In genomic region chr14:102906826-102907225, GRCm38 (mm10) we compare ENCODE assay signal across 12 mouse cellular contexts.
DNase-seq lines count a peak whose midpoint lies in the region; ATAC-seq and TF ChIP-seq lines count a peak whose summit lies in the region.
"Had no signal": no experiment of that assay in that cellular context is flagged by ENCODE, and none has a peak within 500 bp of the region (broad histone marks: within the 10 kb centered on the region; RNA-seq: fewer than 3 reads in every experiment).

No protein-coding gene starts in this region.

- TF ChIP-seq EP300 in heart, postnatal 0 days (IDR thresholded peaks at IDR 0.05; ENCODE audit: low read depth): no peak
- no peak for TF ChIP-seq EP300 in MEL (IDR thresholded peaks at IDR 0.05; ENCODE audit: low read depth in 1 of 2, low read length in 2 of 2)

- no peak for ATAC-seq in heart, postnatal 0 days (ENCODE audit: insufficient read depth, low read depth)
- peak; percentile 38; the same call in 1 of the 2 replicates for ATAC-seq in liver, embryonic 15.5 days (ENCODE audit: insufficient read depth)
- ATAC-seq in hindbrain, embryonic 12.5 days (ENCODE audit: low FRiP score): no peak
- ATAC-seq: activated CD4-positive, CD25-positive, alpha-beta regulatory T cell, adult 4 months had no signal

- 58% methylated on average over 6 of the region's 6 CpGs for WGBS in heart, postnatal 0 days
- WGBS in liver, embryonic 15.5 days (ENCODE audit: insufficient replicate concordance): 12% methylated on average over 6 of the region's 6 CpGs
- 78% methylated on average over 6 of the region's 6 CpGs for WGBS in embryonic facial prominence, embryonic 10.5 days
- 86% methylated on average over 6 of the region's 6 CpGs for WGBS in hindbrain, embryonic 12.5 days

- no peaks in the 10 kb centered on the region for H3K36me3 ChIP-seq in heart, postnatal 0 days (replicated peaks; ENCODE audit: control insufficient read depth, insufficient read depth, low read length)
- no peaks in the 10 kb centered on the region; a peak in 1 of 4 replicates for H3K36me3 ChIP-seq in MEL (ENCODE audit: control insufficient read depth in 1 of 2, insufficient read depth in 2 of 2, low read length in 2 of 2)
- no peaks in the 10 kb centered on the region for H3K36me3 ChIP-seq in liver, embryonic 15.5 days (replicated peaks)
- H3K36me3 ChIP-seq in splenic B cell, adult 2 months (ENCODE audit: control insufficient read depth, insufficient read depth, low read length, poor library complexity, severe bottlenecking): no peaks in the 10 kb centered on the region
- no peaks in the 10 kb centered on the region for H3K36me3 ChIP-seq in embryonic facial prominence, embryonic 10.5 days (replicated peaks)
- H3K36me3 ChIP-seq in hindbrain, embryonic 12.5 days: no peaks in the 10 kb centered on the region
- H3K36me3 ChIP-seq: kidney, embryonic 15.5 days had no signal

- peaks cover 17% of the 10 kb centered on the region for H3K4me1 ChIP-seq in heart, postnatal 0 days (ENCODE audit: control insufficient read depth, insufficient read depth)
- H3K4me1 ChIP-seq in MEL (ENCODE audit: control insufficient read depth in 1 of 2, insufficient read depth in 2 of 2, low read length in 2 of 2): no peaks in the 10 kb centered on the region
- H3K4me1 ChIP-seq in liver, embryonic 15.5 days (replicated peaks): peaks cover 3% of the 10 kb centered on the region; the same call in 1 of the 2 replicates
- peaks cover 6% of the 10 kb centered on the region; the same call in 1 of the 2 replicates for H3K4me1 ChIP-seq in embryonic facial prominence, embryonic 10.5 days
- no peaks in the 10 kb centered on the region for H3K4me1 ChIP-seq in hindbrain, embryonic 12.5 days

- H3K27ac ChIP-seq in heart, postnatal 0 days (ENCODE audit: low read depth): peak overlapping the region; percentile 34; the same call in 1 of the 2 replicates
- H3K27ac ChIP-seq in MEL (ENCODE audit: control insufficient read depth, low read depth, low read length): no peak overlapping the region
- peak overlapping the region; percentile 62 for H3K27ac ChIP-seq in liver, embryonic 15.5 days (replicated peaks)
- no peak overlapping the region for H3K27ac ChIP-seq in embryonic facial prominence, embryonic 10.5 days (replicated peaks)
- H3K27ac ChIP-seq in hindbrain, embryonic 12.5 days: no peak overlapping the region
- H3K27ac ChIP-seq: kidney, embryonic 15.5 days had no signal

- no peaks in the 10 kb centered on the region for H3K9me3 ChIP-seq in heart, postnatal 0 days (replicated peaks; ENCODE audit: control insufficient read depth, low read length)
- H3K9me3 ChIP-seq in MEL (replicated peaks; ENCODE audit: insufficient read depth, low read length): no peaks in the 10 kb centered on the region
- no peaks in the 10 kb centered on the region for H3K9me3 ChIP-seq in liver, embryonic 15.5 days (replicated peaks)
- no peaks in the 10 kb centered on the region for H3K9me3 ChIP-seq in embryonic facial prominence, embryonic 10.5 days
- no peaks in the 10 kb centered on the region for H3K9me3 ChIP-seq in hindbrain, embryonic 12.5 days (replicated peaks)
- H3K9me3 ChIP-seq: kidney, embryonic 15.5 days had no signal

- TF ChIP-seq POLR2A in MEL (IDR thresholded peaks at IDR 0.05; ENCODE audit: control insufficient read depth in 1 of 2, insufficient read depth in 1 of 2, low read depth in 1 of 2, low read length in 2 of 2, poor library complexity in 1 of 2): no peak

- H3K4me2 ChIP-seq in heart, postnatal 0 days (ENCODE audit: low read depth, low read length): no peak overlapping the region
- no peak overlapping the region for H3K4me2 ChIP-seq in liver, embryonic 15.5 days
- H3K4me2 ChIP-seq in hindbrain, embryonic 12.5 days (replicated peaks): no peak overlapping the region
- H3K4me2 ChIP-seq: kidney, embryonic 15.5 days had no signal

- no peak for TF ChIP-seq RAD21 in MEL (IDR thresholded peaks at IDR 0.05; ENCODE audit: low read depth, low read length)

- H3K4me3 ChIP-seq in heart, postnatal 0 days (ENCODE audit: low read depth, low read length): no peak overlapping the region
- no peak overlapping the region for H3K4me3 ChIP-seq in MEL (ENCODE audit: control insufficient read depth in 1 of 2, insufficient read depth in 1 of 2, low read depth in 2 of 2, low read length in 2 of 2)
- no peak overlapping the region for H3K4me3 ChIP-seq in liver, embryonic 15.5 days (replicated peaks)
- H3K4me3 ChIP-seq in embryonic facial prominence, embryonic 10.5 days: no peak overlapping the region
- no peak overlapping the region for H3K4me3 ChIP-seq in hindbrain, embryonic 12.5 days
- H3K4me3 ChIP-seq: kidney, embryonic 15.5 days had no signal

- no peaks in the 10 kb centered on the region for H3K79me2 ChIP-seq in MEL (ENCODE audit: control insufficient read depth, insufficient read depth, low read length, poor library complexity)

- TF ChIP-seq CTCF in heart, postnatal 0 days (IDR thresholded peaks at IDR 0.05; ENCODE audit: low read depth): no peak
- no peak for TF ChIP-seq CTCF in MEL (IDR thresholded peaks at IDR 0.05 in 2 of 3, conservative IDR thresholded peaks at IDR 0.05 in 1 of 3; ENCODE audit: control insufficient read depth in 1 of 3, insufficient read depth in 1 of 3, low read depth in 2 of 3, low read length in 3 of 3, poor library complexity in 1 of 3, severe bottlenecking in 1 of 3)

- H3K9ac ChIP-seq in heart, postnatal 0 days (replicated peaks; ENCODE audit: low read depth, low read length): no peak overlapping the region
- H3K9ac ChIP-seq in MEL (ENCODE audit: control insufficient read depth, low read depth, low read length, poor library complexity, severe bottlenecking): no peak overlapping the region
- H3K9ac ChIP-seq in liver, embryonic 15.5 days: no peak overlapping the region
- no peak overlapping the region for H3K9ac ChIP-seq in hindbrain, embryonic 12.5 days
- H3K9ac ChIP-seq: kidney, embryonic 15.5 days had no signal

- no peak for DNase-seq in heart, postnatal 0 days (ENCODE audit: low spot score)
- DNase-seq in heart, postnatal 36 days: no peak
- peak; percentile 34 for DNase-seq in MEL (ENCODE audit: low read depth, low spot score)
- peak; percentile 66 for DNase-seq in splenic B cell, adult 2 months (ENCODE audit: low read depth, low spot score)
- DNase-seq in embryonic facial prominence, embryonic 10.5 days (ENCODE audit: low spot score): no peak
- no peak for DNase-seq in urinary bladder, adult 2 months (ENCODE audit: low spot score)
- DNase-seq: cerebellum, adult 18-20 months; heart, postnatal 10 days had no signal

- H3K27me3 ChIP-seq in heart, postnatal 0 days (ENCODE audit: control insufficient read depth, insufficient read depth, low read length): no peaks in the 10 kb centered on the region
- no peaks in the 10 kb centered on the region for H3K27me3 ChIP-seq in MEL (ENCODE audit: control insufficient read depth in 1 of 2, insufficient read depth in 2 of 2, low read length in 2 of 2)
- H3K27me3 ChIP-seq in liver, embryonic 15.5 days: no peaks in the 10 kb centered on the region
- no peaks in the 10 kb centered on the region for H3K27me3 ChIP-seq in splenic B cell, adult 2 months (ENCODE audit: control insufficient read depth, insufficient read depth, low read length, poor library complexity, severe bottlenecking)
- H3K27me3 ChIP-seq in embryonic facial prominence, embryonic 10.5 days (replicated peaks; ENCODE audit: low read depth, poor library complexity, severe bottlenecking): no peaks in the 10 kb centered on the region
- no peaks in the 10 kb centered on the region for H3K27me3 ChIP-seq in hindbrain, embryonic 12.5 days
- H3K27me3 ChIP-seq: kidney, embryonic 15.5 days had no signal

- intact Hi-C loops in heart, postnatal 36 days (cut with DNase I): no loop called here

TF ChIP-seq in MEL, 35 proteins besides CTCF, POLR2A, EP300 and RAD21:
- no peak for TF ChIP-seq SMC3 (IDR thresholded peaks at IDR 0.05; ENCODE audit: low read depth, low read length)

Comparison
In these comparisons a context has a peak if more than half of its experiments do, and no peak if none do; other contexts are left out.
1. DNase-seq: peak in MEL (single experiment) and splenic B cell, adult 2 months (single experiment); none in heart, postnatal 0 days (single experiment), heart, postnatal 36 days (0 of 2), embryonic facial prominence, embryonic 10.5 days (single experiment) and urinary bladder, adult 2 months (single experiment).
2. H3K27ac ChIP-seq: peak in heart, postnatal 0 days (single experiment) and liver, embryonic 15.5 days (single experiment); none in MEL (single experiment), embryonic facial prominence, embryonic 10.5 days (single experiment) and hindbrain, embryonic 12.5 days (single experiment).